Mouse (Mus musculus): ENCODE measurements around the gene Atpaf1.

Gene Atpaf1

GRCm38 (mm10) chr4:115855609-115856008 is 71.0 kb downstream of the Atpaf1 start:
- no peak overlapping the region for H3K4me3 ChIP-seq (replicated peaks; ENCODE audit: low read length)
- TF ChIP-seq NANOG (IDR thresholded peaks at IDR 0.05; ENCODE audit: borderline replicate concordance, low read length), result no peak
- no peaks in the 10 kb centered on the region for H3K27me3 ChIP-seq (ENCODE audit: insufficient read depth, low read length)
- peaks cover 72% of the 10 kb centered on the region for H3K36me3 ChIP-seq (ENCODE audit: insufficient read depth, low read length)
- no peaks in the 10 kb centered on the region for H3K9me3 ChIP-seq (ENCODE audit: low read length)
- no peaks in the 10 kb centered on the region for H3K4me1 ChIP-seq (replicated peaks; ENCODE audit: low read depth, low read length)

GRCm38 (mm10) chr4:115856282-115856681 is 71.7 kb downstream of the Atpaf1 start:
- Histone ChIP-seq H3K27me3 (ENCODE audit: insufficient read depth, low read length) (no peaks in the 10 kb centered on the region), H3K4me3 (replicated peaks; ENCODE audit: low read length) (no peak overlapping the region), H3K9me3 (ENCODE audit: low read length) (no peaks in the 10 kb centered on the region), H3K4me1 (replicated peaks; ENCODE audit: low read depth, low read length) (no peaks in the 10 kb centered on the region), H3K36me3 (ENCODE audit: insufficient read depth, low read length) (peaks cover 72% of the 10 kb centered on the region)
- TF ChIP-seq POU5F1 (IDR thresholded peaks at IDR 0.05; ENCODE audit: borderline replicate concordance, low read length) (no peak), CTCF (conservative IDR thresholded peaks at IDR 0.05; ENCODE audit: low read length) (no peak), NANOG (IDR thresholded peaks at IDR 0.05; ENCODE audit: borderline replicate concordance, low read length) (no peak)

GRCm38 (mm10) chr4:115857293-115857883 is 72.8 kb downstream of the Atpaf1 start:
- no peaks in the 10 kb centered on the region for H3K4me1 ChIP-seq (replicated peaks; ENCODE audit: low read depth, low read length)
- no peaks in the 10 kb centered on the region for H3K9me3 ChIP-seq (ENCODE audit: low read length)
- peaks cover 71% of the 10 kb centered on the region for H3K36me3 ChIP-seq (ENCODE audit: insufficient read depth, low read length)
- H3K27me3 ChIP-seq (ENCODE audit: insufficient read depth, low read length), result no peaks in the 10 kb centered on the region
- TF ChIP-seq CTCF (conservative IDR thresholded peaks at IDR 0.05; ENCODE audit: low read length), result no peak
- TF ChIP-seq NANOG (IDR thresholded peaks at IDR 0.05; ENCODE audit: borderline replicate concordance, low read length), result no peak
- H3K4me3 ChIP-seq (replicated peaks; ENCODE audit: low read length), result no peak overlapping the region

GRCm38 (mm10) chr4:115863352-115863751 is 78.7 kb downstream of the Atpaf1 start:
- no peak overlapping the region for H3K4me3 ChIP-seq (replicated peaks; ENCODE audit: low read length)
- H3K4me1 ChIP-seq (replicated peaks; ENCODE audit: low read depth, low read length), result no peaks in the 10 kb centered on the region
- TF ChIP-seq NANOG (IDR thresholded peaks at IDR 0.05; ENCODE audit: borderline replicate concordance, low read length) (no peak), CTCF (conservative IDR thresholded peaks at IDR 0.05; ENCODE audit: low read length) (no peak), POU5F1 (IDR thresholded peaks at IDR 0.05; ENCODE audit: borderline replicate concordance, low read length) (no peak)
- H3K27me3 ChIP-seq (ENCODE audit: insufficient read depth, low read length), result no peaks in the 10 kb centered on the region
- no peaks in the 10 kb centered on the region for H3K9me3 ChIP-seq (ENCODE audit: low read length)
- peaks cover 80% of the 10 kb centered on the region for H3K36me3 ChIP-seq (ENCODE audit: insufficient read depth, low read length)

GRCm38 (mm10) chr4:115863880-115864279 is 79.3 kb downstream of the Atpaf1 start:
- H3K4me1 ChIP-seq (replicated peaks; ENCODE audit: low read depth, low read length), result no peaks in the 10 kb centered on the region
- peaks cover 81% of the 10 kb centered on the region for H3K36me3 ChIP-seq (ENCODE audit: insufficient read depth, low read length)
- no peak overlapping the region for H3K4me3 ChIP-seq (replicated peaks; ENCODE audit: low read length)
- TF ChIP-seq POU5F1 (IDR thresholded peaks at IDR 0.05; ENCODE audit: borderline replicate concordance, low read length) (no peak), CTCF (conservative IDR thresholded peaks at IDR 0.05; ENCODE audit: low read length) (no peak), NANOG (IDR thresholded peaks at IDR 0.05; ENCODE audit: borderline replicate concordance, low read length) (no peak)
- no peaks in the 10 kb centered on the region for H3K9me3 ChIP-seq (ENCODE audit: low read length)
- H3K27me3 ChIP-seq (ENCODE audit: insufficient read depth, low read length), result no peaks in the 10 kb centered on the region
